Mouse (Mus musculus): ENCODE measurements around the gene Btbd35f20. TPM values are rescaled to one million over a fixed set of nuclear protein-coding genes. Genes with fewer than 3 reads are reported as not detected.
"Not testable (repeated sequence)": the region's sequence is repeated elsewhere in the genome, so short reads cannot be mapped to it uniquely, and the experiment has no call there.

The Btbd35f20 gene
- polyA plus RNA-seq (2017; shearing (Covaris generic)): not detected

- not testable (repeated sequence) for ATAC-seq
Observed at GRCm38 (mm10) chrX:4291145-4291544, at the start of gene Btbd35f20. TSS of gene Btbd35f20 (minus strand) at chrX:4291245.

Other genes with a start within 250 kb of the Btbd35f20 start
- not detected for gene Btbd35f28, start 94.7 kb downstream of the Btbd35f20 start, polyA plus RNA-seq (2017; shearing (Covaris generic))
- not detected for gene Btbd35f17, start 79.4 kb upstream of the Btbd35f20 start, polyA plus RNA-seq (2017; shearing (Covaris generic))